Mouse (Mus musculus): Measurements from ENCODE around the gene R3hdm4. TPM values are rescaled to one million over a fixed set of nuclear protein-coding genes. Genes with fewer than 3 reads are reported as not detected.
"Not testable (repeated sequence)": the region's sequence is repeated elsewhere in the genome, so short reads cannot be mapped to it uniquely, and the experiment has no call there.

R3hdm4 gene
- polyA plus RNA-seq, 1 experiment from 2014 or later: 116 TPM

- 4% methylated on average over 2 of the region's 2 CpGs for WGBS
- Histone ChIP-seq H3K9me3 (0 out of 2 replicates have a peak, but pooled peaks cover 3% of the 10 kb centered on the region), H3K4me3 (no peak overlapping the region), H3K27me3 (ENCODE audit: poor library complexity, severe bottlenecking) (peaks cover 99% of the 10 kb centered on the region), H3K4me1 (peaks cover 25% of the 10 kb centered on the region), H3K36me3 (replicated peaks) (peaks cover 89% of the 10 kb centered on the region), H3K27ac (0 out of 2 replicates have a peak overlapping the region, but pooled peaks have one; percentile 40)
- peak; percentile 60 for DNase-seq (ENCODE audit: extremely low spot score, low spot score)
Measured at GRCm38 (mm10) chr10:79900951-79901410, 20.0 kb downstream of the R3hdm4 start.

GRCm38 (mm10) chr10:79897316-79898245 lies 23.4 kb downstream of the R3hdm4 start:
- Histone ChIP-seq H3K4me1 (peaks cover 29% of the 10 kb centered on the region), H3K9me3 (no peaks in the 10 kb centered on the region), H3K27me3 (ENCODE audit: poor library complexity, severe bottlenecking) (peaks cover 97% of the 10 kb centered on the region), H3K4me3 (no peak overlapping the region), H3K36me3 (replicated peaks) (peaks cover 73% of the 10 kb centered on the region), H3K27ac (no peak overlapping the region)
- WGBS: 49% methylated on average over 20 of the region's 20 CpGs
- DNase-seq (ENCODE audit: extremely low spot score, low spot score): no peak

- no peak overlapping the region for H3K27ac ChIP-seq
- peaks cover 94% of the 10 kb centered on the region for H3K27me3 ChIP-seq (ENCODE audit: poor library complexity, severe bottlenecking)
- no peak overlapping the region for H3K4me3 ChIP-seq
- 88% methylated on average over 13 of the region's 13 CpGs for WGBS
- peaks cover 29% of the 10 kb centered on the region for H3K4me1 ChIP-seq
- no peak for DNase-seq (ENCODE audit: extremely low spot score, low spot score)
- H3K36me3 ChIP-seq (replicated peaks): peaks cover 65% of the 10 kb centered on the region
- H3K9me3 ChIP-seq: no peaks in the 10 kb centered on the region
Measured at GRCm38 (mm10) chr10:79896814-79897213, 24.2 kb downstream of the R3hdm4 start.

- H3K27me3 ChIP-seq (ENCODE audit: poor library complexity, severe bottlenecking): peaks cover 94% of the 10 kb centered on the region
- DNase-seq (ENCODE audit: extremely low spot score, low spot score): no peak
- 96% methylated on average over 16 of the region's 16 CpGs for WGBS
- no peak overlapping the region for H3K27ac ChIP-seq
- no peaks in the 10 kb centered on the region for H3K9me3 ChIP-seq
- peaks cover 23% of the 10 kb centered on the region for H3K4me1 ChIP-seq
- no peak overlapping the region for H3K4me3 ChIP-seq
- peaks cover 60% of the 10 kb centered on the region for H3K36me3 ChIP-seq (replicated peaks)
Measured at GRCm38 (mm10) chr10:79896306-79896705, 24.7 kb downstream of the R3hdm4 start.

- H3K9me3 ChIP-seq, H3K4me3 ChIP-seq, H3K27ac ChIP-seq: not testable (repeated sequence)
- WGBS: 47% methylated on average over 22 of the region's 22 CpGs
- Histone ChIP-seq H3K27me3 (ENCODE audit: poor library complexity, severe bottlenecking) (peaks cover 84% of the 10 kb centered on the region), H3K36me3 (replicated peaks) (peaks cover 33% of the 10 kb centered on the region), H3K4me1 (peaks cover 10% of the 10 kb centered on the region)
- DNase-seq (ENCODE audit: extremely low spot score, low spot score): peak; percentile 85
Measured at GRCm38 (mm10) chr10:79892451-79893118, 28.4 kb downstream of the R3hdm4 start.

GRCm38 (mm10) chr10:79890670-79891069 lies 30.3 kb downstream of the R3hdm4 start, which contains the start of gene Cfd:
Gene Cfd (plus strand): TSS chr10:79890853.
- Histone ChIP-seq H3K27me3 (ENCODE audit: poor library complexity, severe bottlenecking) (peaks cover 73% of the 10 kb centered on the region), H3K9me3 (no peaks in the 10 kb centered on the region), H3K36me3 (replicated peaks) (peaks cover 14% of the 10 kb centered on the region), H3K4me1 (0 out of 2 replicates have a peak, but pooled peaks cover 4% of the 10 kb centered on the region), H3K27ac (no peak within 1 kb of the TSS), H3K4me3 (0 out of 2 replicates have a peak within 1 kb of the TSS, but pooled peaks have one; percentile 9)
- no peak for DNase-seq (ENCODE audit: extremely low spot score, low spot score)
- WGBS: 55% methylated on average over 5 of the region's 5 CpGs

DNA sequence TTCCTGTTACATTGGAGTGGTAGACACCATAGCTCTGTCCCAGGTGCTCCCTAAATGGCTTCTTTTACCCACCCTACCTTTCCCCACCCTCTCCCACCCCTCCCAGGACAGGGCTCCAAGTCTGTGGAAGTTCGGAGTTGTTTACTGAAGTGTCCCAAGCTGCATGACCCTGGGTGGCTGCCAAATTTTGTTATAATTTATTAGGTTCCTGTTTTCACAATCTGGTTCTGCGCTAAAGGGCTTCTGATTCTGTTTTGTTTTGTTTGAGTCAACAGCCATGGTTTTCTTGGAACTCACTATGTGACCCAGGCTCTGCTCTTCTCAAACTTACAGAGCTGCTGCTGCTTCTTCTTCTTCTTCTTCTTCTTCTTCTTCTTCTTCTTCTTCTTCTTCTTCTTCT lies 31.6 kb downstream of the R3hdm4 start:
- Histone ChIP-seq H3K4me3 (no peak overlapping the region), H3K27ac (no peak overlapping the region), H3K9me3 (no peaks in the 10 kb centered on the region), H3K27me3 (ENCODE audit: poor library complexity, severe bottlenecking) (peaks cover 63% of the 10 kb centered on the region), H3K36me3 (replicated peaks) (peaks cover 3% of the 10 kb centered on the region; the same call in 1 of the 2 replicates), H3K4me1 (0 out of 2 replicates have a peak, but pooled peaks cover 4% of the 10 kb centered on the region)
- no peak for DNase-seq (ENCODE audit: extremely low spot score, low spot score)
- WGBS: 78% methylated on average over 2 of the region's 2 CpGs

- no peak overlapping the region for H3K4me3 ChIP-seq
- DNase-seq (ENCODE audit: extremely low spot score, low spot score): no peak
- no peak overlapping the region for H3K27ac ChIP-seq
- 82% methylated on average over 8 of the region's 8 CpGs for WGBS
- no peaks in the 10 kb centered on the region for H3K9me3 ChIP-seq
- H3K27me3 ChIP-seq (ENCODE audit: poor library complexity, severe bottlenecking): peaks cover 69% of the 10 kb centered on the region
- peaks cover 20% of the 10 kb centered on the region for H3K4me1 ChIP-seq
- H3K36me3 ChIP-seq (replicated peaks): no peaks in the 10 kb centered on the region
Measured at GRCm38 (mm10) chr10:79886611-79887010, 34.4 kb downstream of the R3hdm4 start.

DNA sequence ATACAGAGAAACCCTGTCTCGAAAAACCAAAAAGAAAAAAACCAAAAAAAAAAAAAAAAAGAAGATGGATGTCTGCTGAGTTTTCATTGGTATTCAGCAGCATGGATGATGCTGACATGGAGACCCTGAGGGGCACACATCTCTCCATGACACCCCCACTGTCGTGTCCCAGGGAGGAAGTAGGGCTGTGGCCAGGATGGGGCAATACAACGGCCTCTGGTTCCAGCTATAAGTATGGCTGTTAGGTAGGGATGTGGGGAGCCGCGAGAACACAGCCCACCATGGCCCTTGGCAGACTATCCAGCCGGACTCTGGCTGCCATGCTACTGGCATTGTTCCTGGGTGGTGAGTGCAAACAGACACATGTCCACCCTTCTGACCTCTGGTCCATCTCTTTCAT lies 35.0 kb downstream of the R3hdm4 start, which contains the start of gene Elane:
Gene Elane (plus strand): TSS at position 194 of the 400 bp plus-strand sequence.
- H3K9me3 ChIP-seq: no peaks in the 10 kb centered on the region
- H3K27me3 ChIP-seq (ENCODE audit: poor library complexity, severe bottlenecking): peaks cover 69% of the 10 kb centered on the region
- peaks cover 20% of the 10 kb centered on the region for H3K4me1 ChIP-seq
- no peak within 1 kb of the TSS for H3K27ac ChIP-seq
- no peaks in the 10 kb centered on the region for H3K36me3 ChIP-seq (replicated peaks)
- 85% methylated on average over 6 of the region's 6 CpGs for WGBS
- no peak within 1 kb of the TSS for H3K4me3 ChIP-seq
- DNase-seq (ENCODE audit: extremely low spot score, low spot score): no peak

DNA sequence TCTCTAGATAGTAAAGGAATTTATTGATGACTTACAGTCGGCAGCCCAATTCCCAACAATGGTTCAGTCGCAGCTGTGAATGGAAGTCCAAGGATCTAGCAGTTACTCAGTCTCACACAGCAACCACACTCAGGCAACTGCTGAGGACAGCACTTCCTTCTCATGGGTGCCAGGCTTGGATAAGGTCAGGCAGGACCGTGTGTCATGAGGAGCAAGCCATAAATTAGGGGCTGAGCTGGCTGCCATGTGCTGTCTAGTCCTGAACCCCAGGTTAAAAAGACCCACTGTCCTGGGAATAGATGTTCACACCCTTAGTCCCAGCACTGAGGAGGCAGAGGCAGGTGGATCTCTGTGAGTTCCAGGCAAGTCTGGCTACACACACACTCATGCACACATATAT lies 36.1 kb downstream of the R3hdm4 start:
- 86% methylated on average over 3 of the region's 3 CpGs for WGBS
- DNase-seq (ENCODE audit: extremely low spot score, low spot score); H3K9me3 ChIP-seq; H3K4me3 ChIP-seq; H3K36me3 ChIP-seq (replicated peaks); H3K27ac ChIP-seq: not testable (repeated sequence)
- Histone ChIP-seq H3K27me3 (ENCODE audit: poor library complexity, severe bottlenecking) (peaks cover 69% of the 10 kb centered on the region), H3K4me1 (peaks cover 23% of the 10 kb centered on the region)

- Histone ChIP-seq H3K27ac (no peak overlapping the region), H3K36me3 (replicated peaks) (no peaks in the 10 kb centered on the region), H3K4me1 (peaks cover 25% of the 10 kb centered on the region), H3K9me3 (no peaks in the 10 kb centered on the region), H3K27me3 (ENCODE audit: poor library complexity, severe bottlenecking) (peaks cover 71% of the 10 kb centered on the region), H3K4me3 (no peak overlapping the region)
- DNase-seq (ENCODE audit: extremely low spot score, low spot score): no peak
- WGBS: 83% methylated on average over 4 of the region's 4 CpGs
Measured at GRCm38 (mm10) chr10:79884446-79884845, 36.6 kb downstream of the R3hdm4 start.

GRCm38 (mm10) chr10:79883297-79884084 lies 37.5 kb downstream of the R3hdm4 start:
- Histone ChIP-seq H3K4me1 (peaks cover 29% of the 10 kb centered on the region), H3K9me3 (no peaks in the 10 kb centered on the region), H3K36me3 (replicated peaks) (no peaks in the 10 kb centered on the region), H3K27ac (no peak overlapping the region), H3K4me3 (peak overlapping the region; percentile 24), H3K27me3 (ENCODE audit: poor library complexity, severe bottlenecking) (peaks cover 74% of the 10 kb centered on the region)
- 16% methylated on average over 22 of the region's 22 CpGs for WGBS
- peak; percentile 76 for DNase-seq (ENCODE audit: extremely low spot score, low spot score)

Data from forebrain, embryonic 10.5 days (tissue).